Mouse (Mus musculus): Measurements from ENCODE around the gene Thsd7b.

Thsd7b gene

DNA sequence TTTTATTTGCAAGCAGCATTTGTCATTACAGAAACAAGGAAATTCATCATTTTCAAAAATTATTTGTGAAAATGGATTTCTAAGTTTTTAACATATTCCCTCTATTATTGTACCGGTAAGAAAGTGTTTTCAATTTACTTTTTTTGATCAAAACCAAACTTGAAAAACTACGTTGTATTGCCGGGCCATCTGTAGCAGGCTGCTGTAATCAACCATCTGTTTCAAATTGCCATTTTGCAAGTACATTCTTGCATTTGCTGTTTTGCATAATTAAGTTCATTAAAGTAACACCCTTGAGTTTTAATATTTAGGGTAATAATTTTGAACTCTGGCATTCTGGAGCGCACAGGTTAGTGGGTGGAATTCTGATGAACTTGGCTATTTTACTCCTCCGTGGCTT is 246.6 kb downstream of the Thsd7b start:
- no peak for DNase-seq (ENCODE audit: low read depth, low spot score)

DNA sequence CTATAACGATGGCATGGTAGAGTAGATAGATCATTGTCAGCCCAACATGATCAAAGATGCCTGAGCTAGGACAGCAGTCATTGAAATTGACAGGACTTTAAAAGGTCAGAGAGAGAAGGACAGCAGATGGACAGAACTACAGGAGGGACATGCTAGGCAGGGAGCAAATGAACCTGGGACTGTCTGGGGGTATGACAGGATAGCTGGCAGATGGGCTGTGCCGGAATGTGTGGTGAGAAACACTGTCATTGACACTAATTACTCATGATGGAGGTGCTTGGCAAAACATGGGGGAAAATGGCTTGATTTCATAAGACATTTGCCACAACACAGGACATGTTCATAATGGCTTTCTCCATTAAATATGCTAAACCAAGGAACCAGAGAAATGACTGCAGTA is 253.9 kb downstream of the Thsd7b start:
- DNase-seq (ENCODE audit: low read depth, low spot score), result no peak

DNA sequence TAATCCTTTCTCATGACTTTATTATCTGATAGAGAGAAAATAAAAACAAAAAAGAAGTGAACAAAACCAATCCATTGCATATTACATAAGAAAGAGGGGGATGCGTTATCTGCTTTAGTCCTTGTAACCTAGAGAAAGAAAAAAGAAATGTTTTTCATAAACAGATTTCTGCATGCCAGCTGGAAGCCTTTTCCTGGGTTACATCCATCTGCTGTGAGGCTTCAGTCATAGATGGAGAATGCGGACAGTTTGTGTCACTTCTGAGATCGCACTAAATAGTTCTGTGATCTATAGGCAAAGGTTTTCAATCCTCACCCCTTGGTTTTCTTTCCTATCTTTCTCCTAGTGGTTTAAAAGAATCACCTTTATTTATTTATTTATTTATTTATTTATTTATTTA is 259.1 kb downstream of the Thsd7b start:
- no peak for DNase-seq (ENCODE audit: low read depth, low spot score)

DNA sequence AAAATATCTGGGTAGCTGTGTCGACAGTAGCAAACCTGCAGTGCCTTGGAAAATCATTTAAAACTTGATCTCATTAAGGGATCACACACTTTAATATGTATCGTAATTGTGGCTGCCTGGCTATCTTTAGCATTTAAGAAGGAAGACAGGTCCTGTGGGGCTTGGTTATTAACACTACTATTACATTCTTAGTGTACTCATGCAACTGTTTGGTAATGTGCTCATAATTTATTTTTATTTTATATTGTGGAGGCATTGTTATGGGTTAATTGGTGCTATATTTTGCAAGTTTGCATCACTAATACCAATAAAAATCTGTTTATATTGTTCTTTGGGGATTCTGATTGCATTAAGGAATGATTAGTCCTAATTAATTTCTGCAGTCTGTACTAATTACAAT is 265.4 kb downstream of the Thsd7b start:
- DNase-seq (ENCODE audit: low read depth, low spot score), result no peak

DNA sequence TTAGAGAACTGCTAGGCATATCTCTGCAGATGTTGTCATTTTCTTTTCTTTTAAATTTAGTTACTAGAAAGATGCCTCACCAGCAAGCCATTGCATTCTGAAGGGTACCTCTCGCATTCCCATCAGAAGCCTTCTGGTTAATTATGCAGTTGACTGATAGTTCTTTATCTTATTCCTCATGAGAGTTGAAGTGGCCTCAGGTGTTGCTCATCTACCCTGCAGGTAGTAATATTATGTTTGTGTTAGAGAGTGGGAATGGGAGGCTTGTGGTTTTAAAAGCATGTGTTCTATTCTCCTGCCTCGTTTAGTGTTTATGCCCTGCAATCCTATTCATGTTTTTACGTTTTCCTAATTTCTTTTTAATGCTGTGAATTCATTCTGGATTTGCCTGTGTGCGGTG is 265.9 kb downstream of the Thsd7b start:
- DNase-seq (ENCODE audit: low read depth, low spot score), result no peak

DNA sequence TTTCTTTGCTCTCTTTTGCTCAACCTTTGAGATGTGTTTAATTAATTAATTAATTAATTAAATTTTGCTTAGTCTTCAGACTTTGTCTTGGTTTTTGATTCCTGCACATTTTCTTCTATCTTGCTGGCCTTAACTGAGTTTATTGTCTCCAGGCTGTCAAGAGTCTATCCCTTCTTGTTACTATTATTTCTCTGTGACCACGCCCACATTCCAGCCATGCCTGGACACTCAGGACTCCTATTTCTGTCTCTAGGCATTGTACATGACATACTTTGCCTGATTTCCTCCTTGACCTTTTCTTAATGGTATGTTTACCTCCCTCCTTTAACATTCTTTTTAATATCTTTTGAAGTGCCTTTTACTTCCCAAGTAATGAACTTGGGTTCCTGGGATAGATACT is 267.6 kb downstream of the Thsd7b start:
- no peak for DNase-seq (ENCODE audit: low read depth, low spot score)

DNA sequence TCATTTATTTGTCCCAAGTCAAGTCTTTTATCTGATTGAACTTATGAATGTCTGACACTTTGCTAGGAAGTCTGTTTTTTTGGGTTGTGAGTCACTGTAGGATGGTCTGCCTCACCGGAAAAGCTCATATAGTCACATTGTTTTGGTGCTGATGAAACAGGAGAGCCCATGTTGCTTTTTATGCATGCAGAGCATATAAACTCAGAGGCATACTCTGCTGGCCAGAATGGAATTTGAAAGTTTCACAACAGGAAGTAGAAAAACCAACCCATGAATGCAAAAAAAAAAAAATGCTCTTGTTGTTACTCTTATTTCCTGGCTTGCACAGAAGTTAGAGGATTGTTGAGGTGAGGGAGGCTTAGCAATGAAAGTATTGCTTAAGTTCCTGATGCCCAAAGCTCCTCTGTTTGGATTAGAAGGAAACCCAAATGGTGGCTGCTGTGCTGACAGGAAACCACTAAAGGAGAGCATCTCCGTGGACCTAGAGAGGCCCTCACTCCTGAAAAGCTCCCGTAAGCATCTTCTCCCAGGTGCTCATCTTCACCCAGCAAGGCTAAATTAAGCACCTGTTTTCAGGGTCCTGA is 269.6 kb downstream of the Thsd7b start:
- DNase-seq (ENCODE audit: low read depth, low spot score), result no peak

DNA sequence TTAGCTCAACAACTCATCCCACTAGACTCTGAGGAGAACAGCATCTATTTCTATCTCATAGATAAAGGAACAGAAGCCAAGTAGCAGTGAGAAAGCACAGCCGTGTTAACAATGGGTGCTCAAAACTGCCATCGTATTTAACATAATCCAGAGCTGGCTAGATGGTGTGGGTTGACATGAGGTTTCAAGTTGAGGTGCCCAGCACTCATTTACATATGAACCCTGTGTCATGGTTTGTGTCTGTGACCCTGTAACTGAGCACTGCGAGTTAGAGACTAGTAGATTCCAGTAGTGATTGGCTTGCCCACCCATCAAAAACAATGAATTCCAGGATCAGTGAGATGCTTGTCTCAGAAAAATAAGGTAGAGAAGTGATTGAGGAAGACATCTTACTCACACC is 270.1 kb downstream of the Thsd7b start:
- no peak for DNase-seq (ENCODE audit: low read depth, low spot score)

DNA sequence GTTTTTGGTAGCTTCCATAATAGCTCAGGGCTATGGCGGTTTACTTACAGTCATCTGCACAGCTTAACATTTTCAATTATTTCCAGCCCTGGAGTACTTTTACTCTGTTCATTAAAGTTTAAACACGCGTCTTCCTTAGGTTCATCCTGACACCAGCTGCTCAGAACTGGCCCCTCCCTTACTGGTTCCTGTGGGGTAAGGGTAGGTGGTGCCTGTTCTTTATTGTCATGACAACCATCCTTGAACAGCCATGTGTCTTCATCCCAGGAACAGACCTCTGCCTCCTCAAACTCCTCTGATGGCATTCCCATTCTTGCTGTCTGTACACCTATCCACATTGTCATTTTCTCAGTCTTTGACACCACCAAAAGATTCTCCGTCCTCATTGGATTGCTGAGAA is 285.0 kb downstream of the Thsd7b start:
- no peak for DNase-seq (ENCODE audit: low read depth, low spot score)

DNA sequence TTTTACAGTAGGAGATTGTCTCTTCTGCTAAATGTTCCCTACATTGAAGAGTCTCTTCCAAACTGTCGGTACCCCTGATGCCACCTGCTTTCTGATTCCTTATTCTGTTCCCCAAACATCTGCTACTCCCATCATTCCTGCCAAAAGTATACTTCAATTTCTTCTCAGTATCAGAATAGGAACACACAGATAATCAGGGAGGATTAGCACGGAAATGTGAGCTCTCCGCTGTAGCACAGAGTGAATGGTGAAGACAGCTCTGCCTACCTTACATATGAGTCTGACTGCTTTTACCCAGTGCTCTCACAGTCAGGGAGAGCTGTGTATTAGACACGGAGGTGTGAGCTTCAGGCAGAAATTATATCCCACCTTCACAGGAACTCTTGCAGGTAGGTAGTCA is 286.0 kb downstream of the Thsd7b start:
- no peak for DNase-seq (ENCODE audit: low read depth, low spot score)

DNA sequence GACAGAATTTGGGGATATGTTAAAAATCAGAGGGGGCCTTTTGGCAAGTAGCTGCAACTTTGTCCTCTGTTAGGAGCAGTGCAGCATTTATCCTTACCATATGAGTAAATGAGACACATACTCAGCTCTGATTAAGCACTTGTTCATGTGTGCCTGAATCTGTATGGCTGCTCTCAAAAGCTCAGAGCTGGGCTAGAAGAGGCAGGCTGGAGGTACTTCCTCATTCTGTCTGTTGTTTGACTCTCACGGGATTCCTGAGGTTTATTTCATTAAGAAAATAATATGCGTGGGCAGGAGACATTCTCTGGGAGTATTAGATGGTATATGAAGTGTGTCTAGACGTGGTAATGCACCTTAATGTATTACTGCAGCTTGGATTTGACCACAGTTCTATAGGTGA is 286.7 kb downstream of the Thsd7b start:
- no peak for DNase-seq (ENCODE audit: low read depth, low spot score)

DNA sequence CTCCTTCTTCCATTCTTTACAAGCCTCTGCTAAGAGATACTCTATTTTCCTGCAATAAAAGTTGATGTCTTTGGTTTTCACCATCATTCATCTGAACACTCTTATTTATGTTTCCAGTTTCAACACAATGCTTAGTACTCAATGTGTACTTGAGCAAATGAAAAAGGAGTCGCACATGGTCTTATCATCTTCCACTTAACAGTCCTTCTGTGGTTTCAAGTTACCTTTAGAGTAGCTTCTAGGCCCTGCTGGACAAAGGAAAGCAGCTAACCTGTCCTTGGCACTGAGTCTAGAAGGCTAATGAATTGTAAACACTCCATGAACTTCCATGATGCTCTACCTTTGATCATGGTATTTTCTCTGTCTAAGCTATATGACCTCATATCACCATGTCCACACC is 289.6 kb downstream of the Thsd7b start:
- DNase-seq (ENCODE audit: low read depth, low spot score), result no peak

DNA sequence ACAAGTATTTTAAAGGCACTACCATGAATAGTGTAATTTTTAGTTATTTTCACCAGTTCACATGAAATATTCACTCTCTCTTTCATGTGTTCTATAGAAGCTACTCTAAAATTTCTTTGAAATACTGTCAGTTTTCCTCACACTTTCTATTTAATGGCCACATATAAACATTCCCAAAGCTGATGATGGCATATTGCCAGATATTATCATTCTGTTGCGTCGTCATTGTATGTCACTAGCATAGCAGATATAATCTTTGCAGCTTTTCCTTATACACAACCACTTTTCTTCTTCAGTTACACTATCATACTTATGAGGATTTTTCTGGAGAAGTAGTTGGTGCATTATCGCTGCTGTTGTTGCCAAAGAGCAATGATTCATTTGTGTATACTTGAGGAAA is 297.4 kb downstream of the Thsd7b start:
- DNase-seq (ENCODE audit: low read depth, low spot score), result no peak

DNA sequence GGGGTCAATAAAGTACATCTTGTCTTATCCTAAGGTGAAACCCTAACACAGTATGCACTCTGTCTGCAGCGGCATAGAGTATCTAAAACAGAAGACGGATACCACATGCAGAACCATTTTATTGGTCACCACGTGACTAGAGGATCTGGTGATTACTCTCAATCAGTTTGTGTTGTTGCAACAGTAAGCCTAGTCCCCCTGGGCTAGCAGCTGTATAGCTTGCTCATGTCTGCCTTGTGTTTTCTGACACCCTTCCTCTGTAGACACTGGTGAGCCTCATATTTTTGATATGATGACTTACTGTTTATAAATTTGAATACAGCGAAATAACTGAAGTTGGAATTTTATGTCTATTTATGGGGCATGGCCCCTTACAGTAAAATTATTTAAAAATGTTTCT is 306.9 kb downstream of the Thsd7b start:
- no peak for DNase-seq (ENCODE audit: low read depth, low spot score)

DNA sequence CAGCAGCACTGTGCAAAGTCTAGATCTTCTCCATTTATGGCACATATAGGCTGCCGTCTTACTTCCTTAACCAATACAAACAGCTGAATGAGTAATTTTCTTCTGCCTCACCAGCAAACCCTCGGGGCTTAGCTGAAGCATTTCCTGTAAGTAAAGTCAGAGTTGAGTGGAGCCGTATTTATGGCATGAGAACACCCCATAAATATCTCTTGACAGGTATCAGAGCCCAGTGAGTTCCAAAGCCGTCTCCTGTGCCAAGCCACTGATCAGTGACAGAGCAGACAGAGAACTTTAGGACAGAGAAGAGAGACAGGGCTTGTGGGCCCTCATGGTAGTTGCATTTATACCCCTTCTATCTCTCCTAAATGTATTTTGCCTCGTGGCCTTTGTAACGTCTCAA is 313.5 kb downstream of the Thsd7b start:
- peak; percentile 41 for DNase-seq (ENCODE audit: low read depth, low spot score)

DNA sequence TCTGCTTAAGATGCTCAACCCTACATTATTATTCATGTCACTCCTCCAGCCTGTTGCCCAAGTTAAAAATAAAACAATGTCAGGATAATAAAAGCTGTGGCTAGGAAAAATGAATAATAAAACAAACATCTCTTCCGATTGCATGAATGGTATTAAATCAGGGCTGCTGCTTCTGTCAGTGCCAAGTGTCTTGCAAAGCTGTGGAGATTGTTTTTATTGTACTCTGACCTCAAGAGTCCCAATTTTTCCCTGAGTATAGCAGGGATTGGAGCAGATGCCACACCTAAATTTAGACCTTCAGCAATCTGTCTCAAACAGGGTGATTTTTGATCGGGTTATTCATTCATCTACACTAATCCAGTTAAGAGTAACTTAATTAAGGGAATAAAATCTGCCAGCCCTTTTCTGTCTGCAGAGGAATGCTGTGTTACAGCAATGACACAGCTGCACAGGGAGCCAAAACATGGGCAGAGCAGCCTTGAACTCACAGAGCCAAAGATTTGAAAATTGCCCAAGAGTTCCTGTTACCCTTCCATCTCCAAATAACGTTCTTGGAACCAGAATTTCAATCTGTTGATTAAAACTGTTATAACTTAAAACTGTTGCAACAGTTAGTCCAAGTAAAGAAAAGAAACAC is 316.4 kb downstream of the Thsd7b start:
- DNase-seq (ENCODE audit: low read depth, low spot score), result no peak

DNA sequence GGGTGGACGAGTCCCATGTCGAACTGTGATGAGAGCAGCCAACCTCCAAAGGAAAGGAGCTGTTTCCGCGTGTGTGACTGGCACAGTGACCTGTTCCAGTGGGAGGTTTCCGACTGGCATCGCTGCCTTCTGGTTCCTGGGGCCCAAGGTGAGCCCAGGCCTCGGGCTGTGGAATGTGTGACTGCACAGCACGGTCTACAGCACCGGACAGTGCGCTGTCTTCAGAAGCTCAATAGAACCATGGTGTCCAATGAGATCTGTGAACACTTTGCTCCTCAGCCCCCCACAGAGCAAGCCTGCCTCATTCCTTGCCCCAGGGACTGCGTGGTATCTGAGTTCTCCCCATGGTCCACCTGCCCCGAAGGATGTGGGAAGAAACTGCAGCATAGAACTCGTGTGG is 322.3 kb downstream of the Thsd7b start:
- no peak for DNase-seq (ENCODE audit: low read depth, low spot score)

DNA sequence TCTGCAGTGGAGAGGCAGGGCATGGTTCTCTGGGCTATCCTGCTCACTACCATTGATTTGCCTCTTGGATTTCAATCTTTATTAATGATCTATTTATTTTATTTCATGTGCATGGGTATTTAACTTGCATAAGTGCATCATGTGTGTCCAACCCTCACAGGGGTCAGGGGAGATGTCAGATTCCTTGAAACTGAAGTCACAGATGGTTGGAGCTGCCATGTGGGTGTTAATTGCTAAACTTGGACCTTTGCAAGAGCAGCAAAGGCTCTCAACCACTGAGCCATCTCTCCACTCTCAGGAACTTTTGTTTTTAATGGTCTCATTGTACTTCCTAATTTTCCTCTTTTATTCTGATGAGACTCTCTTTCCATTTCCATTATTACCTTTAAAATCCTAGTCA is 327.8 kb downstream of the Thsd7b start:
- no peak for DNase-seq (ENCODE audit: low read depth, low spot score)

DNA sequence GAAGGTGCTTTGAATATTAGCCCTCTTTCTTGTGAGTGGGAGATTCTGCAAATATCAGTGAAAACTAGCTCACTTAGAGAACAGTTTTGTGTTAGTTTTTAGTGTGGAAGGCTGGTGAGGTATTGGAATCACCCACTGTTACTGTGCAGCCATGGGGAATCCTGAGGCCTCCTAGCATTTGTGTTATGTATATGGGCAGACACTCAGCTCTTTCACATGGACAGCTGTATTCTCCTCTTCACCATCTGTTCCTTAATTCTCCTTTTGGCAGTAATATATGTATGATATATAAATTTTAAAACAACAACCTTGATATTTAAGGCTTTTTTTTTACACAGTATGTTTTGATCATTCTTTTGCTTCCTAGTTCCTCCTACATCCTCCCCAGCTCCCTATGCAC is 329.2 kb downstream of the Thsd7b start:
- DNase-seq (ENCODE audit: low read depth, low spot score), result no peak

DNA sequence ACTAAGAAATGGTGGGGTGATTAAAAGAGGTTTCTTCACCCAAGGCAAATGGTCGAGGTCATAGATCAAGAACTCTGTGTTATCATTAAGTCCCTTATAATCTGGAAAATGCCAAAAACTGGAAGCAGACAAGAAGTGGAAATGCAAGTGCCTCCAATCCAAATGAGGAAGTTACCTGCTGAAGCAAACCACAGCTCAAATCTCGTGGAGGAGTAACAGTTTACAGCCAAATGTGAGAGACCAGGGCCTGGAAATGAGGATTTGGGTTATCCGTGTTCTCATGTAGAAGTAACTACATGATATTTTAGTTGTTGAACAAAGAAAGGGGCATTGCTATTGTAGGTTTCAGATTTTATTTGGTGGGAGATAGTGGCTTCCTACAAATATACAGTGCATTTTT is 335.3 kb downstream of the Thsd7b start:
- DNase-seq (ENCODE audit: low read depth, low spot score), result no peak

DNA sequence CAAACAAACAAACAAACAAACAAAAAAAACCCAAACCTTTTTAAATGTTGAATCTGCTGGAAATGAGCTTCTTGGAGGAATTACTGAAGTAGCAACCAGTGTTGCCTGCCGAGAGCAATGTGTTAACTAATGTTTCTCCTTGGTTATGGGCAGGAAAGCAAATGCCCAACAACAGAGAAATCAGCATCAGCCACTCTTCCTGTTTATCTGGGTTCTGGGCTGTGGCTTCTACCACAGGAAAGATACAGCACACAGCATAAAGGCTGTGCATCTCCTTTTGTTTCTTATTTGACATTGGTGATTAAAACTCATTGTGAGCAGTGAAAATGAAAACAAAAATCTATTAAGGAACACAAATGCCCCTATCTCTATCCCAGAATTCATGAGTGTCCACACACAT is 343.0 kb downstream of the Thsd7b start:
- no peak for DNase-seq (ENCODE audit: low read depth, low spot score)

DNA sequence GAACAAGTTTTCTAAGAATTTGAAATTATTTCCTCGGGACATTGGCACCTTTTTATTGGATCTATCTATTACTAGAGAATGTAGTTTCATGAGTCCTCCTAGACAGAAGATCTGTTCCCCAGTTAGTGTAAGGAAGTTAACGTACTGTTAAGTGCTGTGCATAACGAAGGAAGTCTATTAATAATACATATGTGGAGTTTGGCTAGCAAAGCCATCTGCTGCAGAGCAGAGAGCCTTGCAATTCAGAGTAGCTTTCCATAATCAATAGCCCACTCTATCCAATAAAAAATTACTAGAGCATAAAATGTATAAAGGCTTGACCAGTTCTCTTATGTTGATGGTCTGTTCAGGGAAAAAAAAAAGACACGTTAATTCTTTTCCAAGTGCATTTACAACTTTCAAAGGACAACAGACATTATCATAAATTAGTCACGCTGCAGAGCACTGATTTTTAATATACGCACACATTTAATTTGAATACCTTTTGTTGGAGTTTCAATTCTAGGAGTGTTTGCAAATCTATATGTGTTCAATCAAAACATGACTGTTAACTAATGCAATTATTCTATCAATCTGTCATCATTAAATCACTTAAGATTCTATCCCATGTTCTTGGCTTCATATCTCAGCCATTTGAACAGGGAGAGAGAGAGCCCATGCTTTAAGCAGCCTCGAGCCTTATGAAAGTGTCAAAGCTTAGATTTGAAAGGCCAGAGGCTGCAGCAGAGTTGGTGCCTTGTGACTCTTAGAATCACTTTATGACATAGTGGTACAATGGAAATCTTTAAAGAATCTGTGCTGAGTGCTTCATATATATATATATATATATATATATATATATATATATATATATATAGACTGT is 346.6 kb downstream of the Thsd7b start:
- DNase-seq (ENCODE audit: low read depth, low spot score), result no peak

DNA sequence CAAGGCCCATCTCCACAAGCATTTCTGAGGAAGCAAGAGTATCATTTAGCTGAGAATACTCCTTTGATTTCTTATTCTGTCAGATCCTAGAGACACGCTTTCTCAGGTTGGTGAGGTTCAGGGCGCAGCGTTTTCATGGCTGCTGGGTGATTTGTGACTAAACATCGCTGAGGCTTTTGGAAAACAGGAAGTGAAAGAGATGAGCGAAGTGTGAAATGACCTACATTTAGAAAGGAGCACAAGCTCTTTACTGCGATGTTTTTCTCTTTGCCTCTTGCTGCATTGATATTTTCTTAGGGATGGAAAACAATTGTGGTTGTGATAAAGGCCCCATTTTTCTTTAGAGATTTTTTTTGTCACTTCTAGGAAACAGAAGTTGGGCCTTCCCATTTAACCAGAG is 351.4 kb downstream of the Thsd7b start:
- no peak for DNase-seq (ENCODE audit: low read depth, low spot score)
